Mouse (Mus musculus) layer of hippocampus, adult 9-11 months (tissue): ENCODE data around the gene Trp53.

Source experiments
- DNase-seq: peaks from one replicate; pipeline ENCODE4 v3.0.0; 2022

Trp53 gene

GRCm38 (mm10) chr11:69563373-69563772, 16.8 kb upstream of the Trp53 start:
- DNase-seq = no peak

GRCm38 (mm10) chr11:69564391-69564790, 15.8 kb upstream of the Trp53 start:
- DNase-seq = no peak

- no peak for DNase-seq
Measured at GRCm38 (mm10) chr11:69565131-69565530, 15.0 kb upstream of the Trp53 start.

GRCm38 (mm10) chr11:69575220-69575619, 4.9 kb upstream of the Trp53 start:
- DNase-seq = no peak

- no peak for DNase-seq
Measured at GRCm38 (mm10) chr11:69576307-69576706, 3.9 kb upstream of the Trp53 start.

- no peak for DNase-seq
Measured at GRCm38 (mm10) chr11:69578301-69578700, 1.9 kb upstream of the Trp53 start.

- DNase-seq = peak; percentile 97
Measured at GRCm38 (mm10) chr11:69579128-69580017, 786 bp upstream of the Trp53 start.

GRCm38 (mm10) chr11:69580572-69581146, 500 bp downstream of the Trp53 start:
- no peak for DNase-seq

GRCm38 (mm10) chr11:69581147-69581688, 1.1 kb downstream of the Trp53 start:
- peak; percentile 90 for DNase-seq

GRCm38 (mm10) chr11:69581814-69582213, 1.7 kb downstream of the Trp53 start:
- DNase-seq = no peak

- no peak for DNase-seq
Measured at GRCm38 (mm10) chr11:69582230-69582805, 2.2 kb downstream of the Trp53 start.

- DNase-seq = no peak
Measured at GRCm38 (mm10) chr11:69584008-69584407, 3.8 kb downstream of the Trp53 start.

GRCm38 (mm10) chr11:69584937-69585336, 4.8 kb downstream of the Trp53 start:
- no peak for DNase-seq

- no peak for DNase-seq
Measured at GRCm38 (mm10) chr11:69585718-69586325, 5.7 kb downstream of the Trp53 start.

GRCm38 (mm10) chr11:69589207-69589834, 9.2 kb downstream of the Trp53 start:
- no peak for DNase-seq

- no peak for DNase-seq
Measured at GRCm38 (mm10) chr11:69590622-69591021, 10.5 kb downstream of the Trp53 start.

GRCm38 (mm10) chr11:69591424-69591823, 11.3 kb downstream of the Trp53 start:
- no peak for DNase-seq

GRCm38 (mm10) chr11:69591899-69592637, 11.9 kb downstream of the Trp53 start:
- DNase-seq = peak; percentile 79

GRCm38 (mm10) chr11:69592799-69593198, 12.6 kb downstream of the Trp53 start:
- DNase-seq = no peak

- no peak for DNase-seq
Measured at GRCm38 (mm10) chr11:69594853-69595252, 14.7 kb downstream of the Trp53 start.

- no peak for DNase-seq
Measured at GRCm38 (mm10) chr11:69599436-69599835, 19.3 kb downstream of the Trp53 start.

- peak; percentile 80 for DNase-seq
Measured at GRCm38 (mm10) chr11:69600098-69600497, 19.9 kb downstream of the Trp53 start.
